Mouse (Mus musculus) liver, embryonic 13.5 days (tissue): ENCODE measurements around the gene Otulinl. TPM values are rescaled to one million over a fixed set of nuclear protein-coding genes. Genes with fewer than 3 reads are reported as not detected.

Experiments used
- ATAC-seq: fragments of 200-750 bp; cut with Nextera tagmentation; 2 replicates; pipeline ENCODE4 v1.8.0; 2017; ENCODE audit warnings: low read depth, mild to moderate bottlenecking, moderate number of reproducible peaks, moderate library complexity
- DNase-seq: peaks from one replicate; pipeline ENCODE4 v3.0.0; 2022
- H3K27ac ChIP-seq: fragments of 300-500 bp; sonication (generic); 2 replicates; pipeline ENCODE4 v1.5.1; 2015; ENCODE audit warnings: moderate library complexity, mild to moderate bottlenecking, inconsistent platforms
- H3K27me3 ChIP-seq: fragments of 300-500 bp; sonication (generic); 2 replicates; pipeline ENCODE4 v1.6.1; 2015; ENCODE audit warnings: mild to moderate bottlenecking, inconsistent platforms
- H3K36me3 ChIP-seq: fragments of 300-500 bp; sonication (generic); 2 replicates; pipeline ENCODE4 v1.6.1; 2015; ENCODE audit warnings: mild to moderate bottlenecking, inconsistent platforms
- H3K4me1 ChIP-seq: fragments of 300-500 bp; sonication (generic); replicated peaks from 2 replicates; pipeline ENCODE4 v1.6.1; 2015; ENCODE audit warnings: inconsistent platforms
- H3K4me2 ChIP-seq: fragments of 300-500 bp; sonication (generic); 2 replicates; pipeline ENCODE4 v1.6.1; 2015; ENCODE audit warnings: inconsistent platforms, mild to moderate bottlenecking, moderate library complexity
- H3K4me3 ChIP-seq: fragments of 300-500 bp; sonication (generic); replicated peaks from 2 replicates; pipeline ENCODE4 v1.5.1; 2015; ENCODE audit warnings: mild to moderate bottlenecking, inconsistent platforms
- H3K9ac ChIP-seq: fragments of 300-500 bp; sonication (generic); 2 replicates; pipeline ENCODE4 v1.6.1; 2015; ENCODE audit warnings: mild to moderate bottlenecking, inconsistent platforms
- H3K9me3 ChIP-seq: fragments of 300-500 bp; sonication (generic); replicated peaks from 2 replicates; pipeline ENCODE4 v1.6.1; 2016; ENCODE audit warnings: inconsistent platforms
- WGBS: fragments of 180-500 bp; shearing (Covaris S2); methylation state at CpG from one replicate; pipeline ENCODE4 v1.1.7; 2015; ENCODE audit not compliant: insufficient replicate concordance; 5-methylcytosine and 5-hydroxymethylcytosine counted together
- polyA plus RNA-seq: library from polyadenylated mRNA; unstranded; fragments of >200 nt; fragmentation: Nextera tagmentation; extraction: Ambion mirVana; gene quantifications from 2 replicates; pipeline ENCODE4 v1.2.1, GENCODE M21; 2015

Otulinl gene
- polyA plus RNA-seq, 1 experiment from 2014 or later: 8.0 TPM

- ATAC-seq: peak; percentile 53; the same call in 1 of the 2 replicates
- peak; percentile 31 for DNase-seq
- H3K4me1 ChIP-seq: no peaks in the 10 kb centered on the region; the same call in 1 of the 2 replicates
- no peak overlapping the region for H3K9ac ChIP-seq
- H3K27ac ChIP-seq: no peak overlapping the region
- peaks cover 87% of the 10 kb centered on the region for H3K36me3 ChIP-seq
- 54% methylated on average over 6 of the region's 6 CpGs for WGBS
- no peaks in the 10 kb centered on the region for H3K27me3 ChIP-seq
- no peak overlapping the region for H3K4me3 ChIP-seq
- H3K4me2 ChIP-seq: no peak overlapping the region
- no peaks in the 10 kb centered on the region for H3K9me3 ChIP-seq
Observed at GRCm38 (mm10) chr15:27612533-27613221, 68.7 kb downstream of the Otulinl start.

- Histone ChIP-seq H3K4me2 (no peak overlapping the region), H3K27me3 (no peaks in the 10 kb centered on the region), H3K27ac (no peak overlapping the region), H3K9ac (no peak overlapping the region), H3K4me1 (no peaks in the 10 kb centered on the region; the same call in 1 of the 2 replicates), H3K36me3 (peaks cover 90% of the 10 kb centered on the region), H3K4me3 (no peak overlapping the region), H3K9me3 (no peaks in the 10 kb centered on the region)
- ATAC-seq (no peak), DNase-seq (no peak)
- WGBS: 47% methylated on average over 4 of the region's 4 CpGs
Observed at GRCm38 (mm10) chr15:27609554-27609953, 71.8 kb downstream of the Otulinl start.

- 72% methylated on average over 3 of the region's 3 CpGs for WGBS
- no peak overlapping the region for H3K4me2 ChIP-seq
Observed at GRCm38 (mm10) chr15:27605252-27605651, 76.1 kb downstream of the Otulinl start.

More at GRCm38 (mm10) chr15:27605252-27605651, 76.1 kb downstream of the Otulinl start:
- Histone ChIP-seq H3K4me3 (no peak overlapping the region), H3K9me3 (no peaks in the 10 kb centered on the region), H3K36me3 (peaks cover 69% of the 10 kb centered on the region), H3K4me1 (peaks cover 4% of the 10 kb centered on the region), H3K27me3 (no peaks in the 10 kb centered on the region), H3K9ac (no peak overlapping the region), H3K27ac (no peak overlapping the region)
- DNase-seq (no peak), ATAC-seq (0 out of 2 replicates have a peak, but pooled peaks have one; percentile 54)

Other genes with a start within 250 kb of the Otulinl start
- 11.1 and 11.8 TPM in 2 replicates for gene Ank, start 214.9 kb downstream of the Otulinl start, polyA plus RNA-seq
- 20.7 and 22.0 TPM in 2 replicates for gene Otulin, start 50.9 kb downstream of the Otulinl start, polyA plus RNA-seq